Mouse (Mus musculus) telencephalon, adult 2 months (tissue): ENCODE measurements around the gene Gm43302.
"Not testable (repeated sequence)": the region's sequence is repeated elsewhere in the genome, so short reads cannot be mapped to it uniquely, and the experiment has no call there.

ENCODE experiments used
- DNase-seq: peaks from one replicate; pipeline ENCODE4 v3.0.0-alpha.2; 2011; ENCODE audit warnings: low read depth, low spot score

Gm43302 gene

GRCm38 (mm10) chr5:105293226-105294165 lies at the start of gene Gm43302, which contains the start of gene Gbp6:
TSS of gene Gm43302 (minus strand) at chr5:105293695.
TSS of gene Gbp6 (minus strand) at chr5:105293698.
- DNase-seq: not testable (repeated sequence)

- no peak for DNase-seq
These were observed 47.8 kb upstream of the Gm43302 start for GRCm38 (mm10) chr5:105341281-105341680.

GRCm38 (mm10) chr5:105322543-105322942 lies 29.0 kb upstream of the Gm43302 start:
- DNase-seq: no peak

GRCm38 (mm10) chr5:105310941-105311340 lies 17.4 kb upstream of the Gm43302 start:
- no peak for DNase-seq

- not testable (repeated sequence) for DNase-seq
These were observed 15.7 kb upstream of the Gm43302 start for GRCm38 (mm10) chr5:105309148-105309547.

- DNase-seq: not testable (repeated sequence)
These were observed 13.5 kb upstream of the Gm43302 start for GRCm38 (mm10) chr5:105306946-105307345.

- no peak for DNase-seq
These were observed 12.7 kb upstream of the Gm43302 start for GRCm38 (mm10) chr5:105306159-105306581.

- not testable (repeated sequence) for DNase-seq
These were observed 12.2 kb upstream of the Gm43302 start for GRCm38 (mm10) chr5:105305671-105306070.

GRCm38 (mm10) chr5:105301963-105302362 lies 8.5 kb upstream of the Gm43302 start:
- no peak for DNase-seq

- no peak for DNase-seq
These were observed 8.0 kb upstream of the Gm43302 start for GRCm38 (mm10) chr5:105301531-105301930.

GRCm38 (mm10) chr5:105295746-105296145 lies 2.3 kb upstream of the Gm43302 start:
- no peak for DNase-seq

GRCm38 (mm10) chr5:105292492-105292891 lies 1.0 kb downstream of the Gm43302 start:
- DNase-seq: no peak

- DNase-seq: not testable (repeated sequence)
These were observed 2.6 kb downstream of the Gm43302 start for GRCm38 (mm10) chr5:105290921-105291320.

- not testable (repeated sequence) for DNase-seq
These were observed 32.8 kb downstream of the Gm43302 start for GRCm38 (mm10) chr5:105260673-105261072.

- no peak for DNase-seq
These were observed 41.0 kb downstream of the Gm43302 start for GRCm38 (mm10) chr5:105252491-105252890.

- DNase-seq: not testable (repeated sequence)
These were observed 48.8 kb downstream of the Gm43302 start for GRCm38 (mm10) chr5:105244741-105245140.

- DNase-seq: not testable (repeated sequence)
These were observed 52.5 kb downstream of the Gm43302 start for GRCm38 (mm10) chr5:105240982-105241381.

GRCm38 (mm10) chr5:105239483-105240047 lies 53.9 kb downstream of the Gm43302 start, which contains the start of gene Gbp10:
TSS of gene Gbp10 (minus strand) at chr5:105239533.
- not testable (repeated sequence) for DNase-seq

- not testable (repeated sequence) for DNase-seq
These were observed 55.1 kb downstream of the Gm43302 start for GRCm38 (mm10) chr5:105238402-105238801.

- not testable (repeated sequence) for DNase-seq
These were observed 57.5 kb downstream of the Gm43302 start for GRCm38 (mm10) chr5:105236040-105236439.

- DNase-seq: not testable (repeated sequence)
These were observed 84.5 kb downstream of the Gm43302 start for GRCm38 (mm10) chr5:105208957-105209356.

- not testable (repeated sequence) for DNase-seq
These were observed 92.6 kb downstream of the Gm43302 start for GRCm38 (mm10) chr5:105200791-105201355.
